Mouse (Mus musculus) inflammation-experienced regulatory T-cells, adult 6 months (primary cell): ENCODE measurements around the gene Arl8b. TPM values are rescaled to one million over a fixed set of nuclear protein-coding genes. Genes with fewer than 3 reads are reported as not detected.
A peak's percentile ranks its signal among the peaks of the same experiment; 100 is the strongest.

Experiments
- ATAC-seq: one replicate; pipeline ENCODE4 v1.8.0; 2017
- polyA plus RNA-seq, 3 experiments: library from polyadenylated mRNA; unstranded; fragments of 100-300 nt; shearing (Covaris generic); gene quantifications; one replicate each; pipeline ENCODE4 v1.2.1; 2017

Arl8b gene
- polyA plus RNA-seq, 3 experiments from 2014 or later = 44.3 to 47.1 (median 46.0) TPM

- no peak for ATAC-seq
These were observed 2.7 kb downstream of the Arl8b start for GRCm38 (mm10) chr6:108785551-108785950.

- no peak for ATAC-seq
These were observed 8.6 kb downstream of the Arl8b start for GRCm38 (mm10) chr6:108791498-108791897.

GRCm38 (mm10) chr6:108795912-108796311 lies 13.0 kb downstream of the Arl8b start:
- no peak for ATAC-seq

- no peak for ATAC-seq
These were observed 13.8 kb downstream of the Arl8b start for GRCm38 (mm10) chr6:108796706-108797105.

GRCm38 (mm10) chr6:108805194-108805593 lies 22.3 kb downstream of the Arl8b start:
- ATAC-seq = no peak

GRCm38 (mm10) chr6:108805871-108806270 lies 23.0 kb downstream of the Arl8b start:
- ATAC-seq = no peak

- ATAC-seq = no peak
These were observed 24.5 kb downstream of the Arl8b start for GRCm38 (mm10) chr6:108807446-108807845.

- ATAC-seq = peak; percentile 30
These were observed 25.9 kb downstream of the Arl8b start for GRCm38 (mm10) chr6:108808786-108809185.

GRCm38 (mm10) chr6:108810237-108810636 lies 27.3 kb downstream of the Arl8b start:
- ATAC-seq = no peak

- no peak for ATAC-seq
These were observed 29.2 kb downstream of the Arl8b start for GRCm38 (mm10) chr6:108812134-108812533.

- ATAC-seq = no peak
These were observed 34.6 kb downstream of the Arl8b start for GRCm38 (mm10) chr6:108817510-108817909.

- no peak for ATAC-seq
These were observed 42.1 kb downstream of the Arl8b start for GRCm38 (mm10) chr6:108824816-108825545.

GRCm38 (mm10) chr6:108826070-108826469 lies 43.2 kb downstream of the Arl8b start:
- ATAC-seq = no peak

GRCm38 (mm10) chr6:108827336-108827920 lies 44.5 kb downstream of the Arl8b start:
- no peak for ATAC-seq

- peak; percentile 80 for ATAC-seq
These were observed 45.5 kb downstream of the Arl8b start, which contains the start of gene Edem1 for GRCm38 (mm10) chr6:108828234-108828868. Gene Edem1 (plus strand): TSS chr6:108828641.

- peak; percentile 26 for ATAC-seq
These were observed 46.0 kb downstream of the Arl8b start for GRCm38 (mm10) chr6:108828872-108829271.

GRCm38 (mm10) chr6:108829386-108830370 lies 46.8 kb downstream of the Arl8b start:
- no peak for ATAC-seq

- ATAC-seq = no peak
These were observed 49.3 kb downstream of the Arl8b start for GRCm38 (mm10) chr6:108832170-108832569.

- no peak for ATAC-seq
These were observed 50.1 kb downstream of the Arl8b start for GRCm38 (mm10) chr6:108832989-108833388.

GRCm38 (mm10) chr6:108833963-108834697 lies 51.2 kb downstream of the Arl8b start:
- ATAC-seq = no peak
